13 mouse cellular contexts compared by ENCODE assay signal in genomic region chr2:109848715-109849114, GRCm38 (mm10). TPM values are rescaled to one million over a fixed set of nuclear protein-coding genes. Genes with fewer than 3 reads are reported as not detected.
DNase-seq lines count a peak whose midpoint lies in the region; ATAC-seq and TF ChIP-seq lines count a peak whose summit lies in the region.
"Had no signal": no experiment of that assay in that cellular context is flagged by ENCODE, and none has a peak within 500 bp of the region (broad histone marks: within the 10 kb centered on the region; RNA-seq: fewer than 3 reads in every experiment).

No protein-coding gene starts in this region.

- H3K36me3 ChIP-seq in hindbrain, embryonic 15.5 days, result no peaks in the 10 kb centered on the region
- H3K36me3 ChIP-seq in stomach, postnatal 0 days (ENCODE audit: control insufficient read depth, insufficient read depth, low read length), result no peaks in the 10 kb centered on the region
- H3K36me3 ChIP-seq: limb, embryonic 15.5 days had no signal

- WGBS in hindbrain, embryonic 15.5 days, result 12% methylated on average over 8 of the region's 8 CpGs
- 38% methylated on average over 8 of the region's 8 CpGs for WGBS in stomach, postnatal 0 days

- TF ChIP-seq EP300 in stomach, postnatal 0 days (optimal IDR thresholded peaks at IDR 0.05), result no peak

- intact Hi-C loops in left cerebral cortex, adult 2 months (cut with DNase I), result no loop called here
- intact Hi-C loops in gastrocnemius, adult 2 months (cut with DNase I), result no loop called here

- peaks cover 9% of the 10 kb centered on the region for H3K4me1 ChIP-seq in hindbrain, embryonic 15.5 days (replicated peaks)
- H3K4me1 ChIP-seq in stomach, postnatal 0 days (replicated peaks; ENCODE audit: control insufficient read depth, insufficient read depth), result no peaks in the 10 kb centered on the region

- peak overlapping the region; percentile 29; the same call in 1 of the 2 replicates for H3K4me2 ChIP-seq in hindbrain, embryonic 15.5 days
- no peak overlapping the region for H3K4me2 ChIP-seq in stomach, postnatal 0 days (replicated peaks; ENCODE audit: low read depth)
- H3K4me2 ChIP-seq: limb, embryonic 15.5 days had no signal

- no peak overlapping the region for H3K27ac ChIP-seq in hindbrain, embryonic 15.5 days (replicated peaks)
- no peak overlapping the region for H3K27ac ChIP-seq in stomach, postnatal 0 days (replicated peaks)
- no peak overlapping the region for H3K27ac ChIP-seq in left cerebral cortex, adult 2 months
- no peak overlapping the region for H3K27ac ChIP-seq in gastrocnemius, adult 2 months
- H3K27ac ChIP-seq: heart, adult 2 months; limb, embryonic 15.5 days had no signal

- H3K9me3 ChIP-seq in hindbrain, embryonic 15.5 days, result no peaks in the 10 kb centered on the region
- no peaks in the 10 kb centered on the region for H3K9me3 ChIP-seq in stomach, postnatal 0 days (ENCODE audit: control insufficient read depth, low read length)
- H3K9me3 ChIP-seq: limb, embryonic 15.5 days had no signal

- H3K4me3 ChIP-seq in hindbrain, embryonic 15.5 days, result no peak overlapping the region
- no peak overlapping the region for H3K4me3 ChIP-seq in stomach, postnatal 0 days (ENCODE audit: low read depth, low read length)
- H3K4me3 ChIP-seq in left cerebral cortex, adult 2 months, result no peak overlapping the region
- H3K4me3 ChIP-seq in gastrocnemius, adult 2 months, result no peak overlapping the region
- H3K4me3 ChIP-seq: heart, adult 2 months; limb, embryonic 15.5 days had no signal

- DNase-seq in cerebellum, postnatal 10 days, result peak; percentile 2 to 3
- DNase-seq in cerebellum, postnatal 25 days, result no peak
- DNase-seq in embryo, embryonic 9.5 days (ENCODE audit: extremely low spot score), result peak; percentile 12
- peak; percentile 18 for DNase-seq in neural tube, embryonic 10.5 days (ENCODE audit: extremely low spot score, low spot score)
- no peak for DNase-seq in stomach, postnatal 0 days (ENCODE audit: low spot score)
- no peak for DNase-seq in left cerebral cortex, adult 2 months (ENCODE audit: extremely low spot score in 1 of 2, low spot score in 2 of 2)
- DNase-seq in gastrocnemius, adult 2 months, result no peak
- DNase-seq: heart, adult 2 months; kidney, adult 11 months; lung, postnatal 14 days; right cerebral cortex, adult 18-20 months had no signal

- H3K27me3 ChIP-seq in hindbrain, embryonic 15.5 days, result no peaks in the 10 kb centered on the region
- H3K27me3 ChIP-seq in stomach, postnatal 0 days (ENCODE audit: control insufficient read depth, insufficient read depth, low read length), result no peaks in the 10 kb centered on the region
- H3K27me3 ChIP-seq: limb, embryonic 15.5 days had no signal

- peak; percentile 59; the same call in 1 of the 2 replicates for ATAC-seq in hindbrain, embryonic 15.5 days (ENCODE audit: low FRiP score, low read depth)
- no peak for ATAC-seq in stomach, postnatal 0 days (ENCODE audit: low FRiP score, low TSS enrichment)

- H3K9ac ChIP-seq in hindbrain, embryonic 15.5 days, result no peak overlapping the region
- no peak overlapping the region for H3K9ac ChIP-seq in stomach, postnatal 0 days (ENCODE audit: low read length)
- H3K9ac ChIP-seq: limb, embryonic 15.5 days had no signal

- TF ChIP-seq CTCF in stomach, postnatal 0 days (IDR thresholded peaks at IDR 0.05; ENCODE audit: low read depth), result no peak
- TF ChIP-seq CTCF in left cerebral cortex, adult 2 months (IDR thresholded peaks at IDR 0.05), result no peak
- no peak for TF ChIP-seq CTCF in gastrocnemius, adult 2 months (IDR thresholded peaks at IDR 0.05)

RNA-seq across cellular contexts. Expression of gene Lin7c, which starts 41.9 kb away (rescaled TPM):
- 175 and 177 TPM in 2 replicates for polyA plus RNA-seq in hindbrain, embryonic 15.5 days (2015; fragmentation: Nextera tagmentation; extraction: Ambion mirVana)
- polyA plus RNA-seq in stomach, postnatal 0 days (2015; fragmentation: Nextera tagmentation; extraction: Ambion mirVana), result 36.1 and 38.4 TPM in 2 replicates
- total RNA-seq in left cerebral cortex, adult 2 months (2021), result 10 to 100 TPM; 74.8 to 83.4 TPM
- 10 to 100 TPM; 27.5 to 32.9 TPM for total RNA-seq in gastrocnemius, adult 2 months (2021)

Comparison
In these comparisons a context has a peak if more than half of its experiments do, and no peak if none do; other contexts are left out.
1. DNase-seq: peak in cerebellum, postnatal 10 days (2 of 2), embryo, embryonic 9.5 days (single experiment) and neural tube, embryonic 10.5 days (single experiment); none in cerebellum, postnatal 25 days (0 of 2), stomach, postnatal 0 days (single experiment), left cerebral cortex, adult 2 months (0 of 2) and gastrocnemius, adult 2 months (single experiment).